Mouse (Mus musculus): Measurements from ENCODE around the gene Sec16a. TPM values are rescaled to one million over a fixed set of nuclear protein-coding genes. Genes with fewer than 3 reads are reported as not detected.
"Not testable (repeated sequence)": the region's sequence is repeated elsewhere in the genome, so short reads cannot be mapped to it uniquely, and the experiment has no call there.

The Sec16a gene
- total RNA-seq, 2 experiments from 2014 or later = 50.3 to 50.4 TPM

- DNase-seq (ENCODE audit: low spot score in 2 of 2) = no peak
These were observed 53.4 kb downstream of the Sec16a start for GRCm38 (mm10) chr2:26391617-26392016.

DNA sequence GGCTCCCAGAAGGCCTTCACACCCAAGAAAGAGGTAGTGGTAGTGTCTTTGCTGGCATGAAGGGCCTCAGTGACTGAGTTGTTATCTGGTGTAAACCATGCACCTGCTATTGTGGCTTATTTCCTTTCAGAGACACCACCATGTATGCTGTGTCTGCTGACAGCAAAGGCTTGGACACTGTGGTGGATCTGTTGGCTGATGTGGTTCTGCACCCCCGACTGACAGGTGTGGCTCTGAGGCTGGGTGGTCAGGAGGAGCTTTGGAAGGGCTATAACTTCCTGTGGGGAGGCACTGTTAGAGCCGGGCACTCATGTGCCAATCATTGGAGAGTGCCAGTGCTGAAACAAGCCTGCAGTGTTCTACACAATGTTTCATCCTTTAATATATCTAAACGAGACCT lies 54.1 kb downstream of the Sec16a start:
- no peak for DNase-seq (ENCODE audit: low spot score in 2 of 2)

- DNase-seq (ENCODE audit: low spot score in 2 of 2) = peak; percentile 86
These were observed 55.8 kb downstream of the Sec16a start, which contains the start of the genes Entr1 and Pmpca for GRCm38 (mm10) chr2:26389154-26389690. Entr1 (minus strand) TSS chr2:26389316. Pmpca (plus strand) TSS chr2:26389339.

- no peak for DNase-seq (ENCODE audit: low spot score in 2 of 2)
These were observed 56.3 kb downstream of the Sec16a start for GRCm38 (mm10) chr2:26388682-26389153.

- DNase-seq (ENCODE audit: low spot score in 2 of 2) = no peak
These were observed 57.3 kb downstream of the Sec16a start for GRCm38 (mm10) chr2:26387713-26388112.

DNA sequence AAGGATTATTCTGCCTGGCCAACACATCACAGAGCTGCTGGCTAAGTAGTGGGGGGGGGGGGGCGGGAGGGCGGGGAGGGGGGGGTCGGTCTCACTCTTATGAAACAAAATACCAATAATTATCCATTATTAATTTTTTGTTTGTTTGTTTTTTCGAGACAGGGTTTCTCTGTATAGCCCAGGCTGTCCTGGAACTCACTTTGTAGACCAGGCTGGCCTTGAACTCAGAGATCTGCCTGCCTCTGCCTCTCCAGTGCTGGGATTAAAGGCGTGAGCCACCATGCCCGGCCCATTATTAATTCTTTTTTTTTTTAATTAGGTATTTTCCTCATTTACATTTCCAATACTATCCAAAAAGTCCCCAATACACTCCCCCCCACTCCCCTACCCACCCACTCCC lies 64.1 kb downstream of the Sec16a start:
- DNase-seq (ENCODE audit: low spot score in 2 of 2) = not testable (repeated sequence)

- peak; percentile 79 to 88 for DNase-seq (ENCODE audit: low spot score in 2 of 2)
These were observed 64.8 kb downstream of the Sec16a start, which contains the start of gene Snapc4 for GRCm38 (mm10) chr2:26380131-26380771. Snapc4 (minus strand) TSS chr2:26380653.

GRCm38 (mm10) chr2:26372396-26372795 lies 72.6 kb downstream of the Sec16a start:
- DNase-seq (ENCODE audit: low spot score in 2 of 2) = no peak

GRCm38 (mm10) chr2:26368572-26368971 lies 76.4 kb downstream of the Sec16a start:
- no peak for DNase-seq (ENCODE audit: low spot score in 2 of 2)

DNA sequence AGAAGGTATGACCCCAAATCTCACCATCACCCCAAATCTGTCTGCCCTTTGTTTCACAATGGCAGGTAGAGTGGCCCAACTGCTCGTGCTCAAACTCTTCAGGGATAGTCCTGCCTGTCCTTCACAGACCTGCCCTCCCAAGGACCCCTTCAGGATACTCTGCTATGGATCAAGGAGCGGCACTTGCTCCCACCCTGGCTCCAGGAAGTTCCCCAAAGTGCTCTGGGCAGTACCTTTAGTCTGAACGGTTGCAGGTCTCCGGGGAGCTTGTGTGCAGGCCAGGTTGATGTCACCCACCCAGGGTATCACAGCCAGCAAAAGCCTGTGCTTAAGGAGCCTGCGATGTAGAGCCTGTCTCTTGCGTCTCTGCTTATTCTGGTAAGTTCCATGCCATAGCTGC lies 77.1 kb downstream of the Sec16a start:
- no peak for DNase-seq (ENCODE audit: low spot score in 2 of 2)

GRCm38 (mm10) chr2:26364738-26365465 lies 80.1 kb downstream of the Sec16a start:
- DNase-seq (ENCODE audit: low spot score in 2 of 2) = no peak

DNA sequence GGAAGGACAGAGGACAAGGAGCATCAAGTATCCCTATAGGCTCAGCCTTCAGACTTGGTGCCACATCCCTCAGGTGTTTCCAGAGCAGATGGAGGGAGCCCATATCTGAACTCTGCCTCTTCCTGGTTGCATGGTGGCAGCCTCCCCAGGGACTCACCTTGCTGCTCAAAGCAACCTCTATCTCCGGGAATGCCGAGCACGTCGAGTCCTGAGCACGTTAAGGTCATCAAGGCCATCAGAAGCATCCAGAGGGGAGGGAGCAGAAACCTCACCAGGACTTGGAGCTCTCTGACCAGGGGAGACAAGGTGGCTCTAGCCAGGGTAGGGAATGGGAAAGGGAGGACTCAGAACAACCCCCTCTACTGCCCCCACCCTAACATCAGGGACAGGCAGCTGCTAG lies 81.5 kb downstream of the Sec16a start:
- DNase-seq (ENCODE audit: low spot score in 2 of 2) = no peak

GRCm38 (mm10) chr2:26362991-26363390 lies 82.0 kb downstream of the Sec16a start:
- no peak for DNase-seq (ENCODE audit: low spot score in 2 of 2)

GRCm38 (mm10) chr2:26360772-26361171 lies 84.2 kb downstream of the Sec16a start, which contains the start of gene Card9:
Card9 (minus strand) TSS chr2:26360918.
- no peak for DNase-seq (ENCODE audit: low spot score in 2 of 2)

- DNase-seq (ENCODE audit: low spot score in 2 of 2) = no peak
These were observed 85.0 kb downstream of the Sec16a start for GRCm38 (mm10) chr2:26359983-26360382.

Small RNA genes lying within 50 kb of the gene (microRNA-seq; reads per million reads assigned to microRNA genes)
- 0.49 to 0.78 reads per million in 2 experiments for gene Mir6996

Other genes starting within 250 kb of the Sec16a start
- under 1 TPM in 1 of 2 experiments, not detected in 1; 0.15 TPM for gene Lhx3, start 236.9 kb downstream of the Sec16a start, total RNA-seq (2021)
- 10 to 100 TPM; 24.2 to 25.5 TPM for gene Qsox2, start 207.7 kb downstream of the Sec16a start, total RNA-seq (2021)
- gene Ccdc187, start 150.7 kb downstream of the Sec16a start, total RNA-seq (2021) = under 1 TPM; 0.63 to 0.82 TPM
- gene Gpsm1, start 129.7 kb downstream of the Sec16a start, total RNA-seq (2021) = 10 to 100 TPM; 37.4 to 38.4 TPM
- 10 to 100 TPM; 26.0 to 28.4 TPM for gene Dnlz, start 93.1 kb downstream of the Sec16a start, total RNA-seq (2021)
- gene Card9, start 84.3 kb downstream of the Sec16a start, total RNA-seq (2021) = 1 to 10 TPM; 1.5 to 3.5 TPM
- 10 to 100 TPM; 58.8 to 64.6 TPM for gene Snapc4, start 64.6 kb downstream of the Sec16a start, total RNA-seq (2021)
- 100 to 1,000 TPM; 140 to 141 TPM for gene Entr1, start 55.9 kb downstream of the Sec16a start, total RNA-seq (2021)
- 10 to 100 TPM; 83.4 to 91.8 TPM for gene Pmpca, start 55.9 kb downstream of the Sec16a start, total RNA-seq (2021)
- 10 to 100 TPM; 23.3 to 24.5 TPM for gene Inpp5e, start 36.0 kb downstream of the Sec16a start, total RNA-seq (2021)
- gene Notch1, start 71.4 kb upstream of the Sec16a start, total RNA-seq (2021) = 10 to 100 TPM; 26.4 to 26.9 TPM
- 10 to 100 TPM; 53.5 to 59.7 TPM for gene Egfl7, start 134.8 kb upstream of the Sec16a start, total RNA-seq (2021)
- not detected for gene Gm20532, start 141.4 kb upstream of the Sec16a start, total RNA-seq (2021)
- 1 to 10 TPM; 2.1 to 2.5 TPM for gene Agpat2, start 159.2 kb upstream of the Sec16a start, total RNA-seq (2021)
- 10 to 100 TPM; 67.9 to 72.8 TPM for gene Fam69b, start 183.2 kb upstream of the Sec16a start, total RNA-seq (2021)
- not detected for gene Lcn4, start 226.1 kb upstream of the Sec16a start, total RNA-seq (2021)

Measured in layer of hippocampus, adult 18-20 months (tissue).